Mouse (Mus musculus) A20 (cell line): ENCODE results near the gene Ccdc125.

Source experiments
- DNase-seq: peaks from one replicate; pipeline ENCODE4 v3.0.0-alpha.2; 2011; ENCODE audit warnings: low read depth, low spot score

The Ccdc125 gene

DNA sequence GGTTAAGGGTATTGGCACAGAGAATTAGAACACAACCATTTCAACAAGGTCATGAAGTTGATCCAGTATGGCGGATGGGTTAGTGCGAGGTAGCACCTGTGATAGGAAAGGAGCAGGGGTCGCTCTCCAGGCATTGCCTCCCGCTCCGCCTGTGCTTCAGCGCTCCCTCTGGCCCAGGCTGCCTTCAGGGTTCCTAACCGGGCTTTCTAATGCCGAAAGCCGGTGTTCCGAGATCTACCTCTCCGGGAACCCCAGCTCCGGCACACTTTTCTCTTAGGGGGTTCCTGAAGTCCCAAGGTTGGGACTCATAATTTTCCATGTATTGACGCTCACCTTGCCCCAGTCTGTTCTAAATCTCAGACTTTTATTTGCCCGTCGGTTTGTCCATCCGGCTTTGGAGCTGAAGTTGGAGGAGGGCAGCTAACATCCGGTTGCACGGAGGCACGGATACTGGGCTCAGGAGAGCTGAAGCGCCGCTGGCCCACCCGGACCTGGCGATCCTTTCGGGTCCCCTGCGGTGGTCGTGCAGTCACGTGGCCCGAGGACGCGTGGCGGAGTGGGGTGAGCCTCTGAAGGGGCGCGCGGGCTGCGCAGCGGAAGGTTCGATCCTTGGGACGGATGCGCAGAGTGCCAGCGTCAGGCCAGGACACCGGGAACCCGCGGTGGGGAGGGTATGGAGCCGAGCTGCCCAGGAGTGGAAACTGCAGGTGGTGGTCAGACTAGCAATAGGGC, at the start of gene Ccdc125:
Ccdc125 (plus strand) TSS at position 427 of the 732 bp plus-strand sequence.
- DNase-seq, result no peak

DNA sequence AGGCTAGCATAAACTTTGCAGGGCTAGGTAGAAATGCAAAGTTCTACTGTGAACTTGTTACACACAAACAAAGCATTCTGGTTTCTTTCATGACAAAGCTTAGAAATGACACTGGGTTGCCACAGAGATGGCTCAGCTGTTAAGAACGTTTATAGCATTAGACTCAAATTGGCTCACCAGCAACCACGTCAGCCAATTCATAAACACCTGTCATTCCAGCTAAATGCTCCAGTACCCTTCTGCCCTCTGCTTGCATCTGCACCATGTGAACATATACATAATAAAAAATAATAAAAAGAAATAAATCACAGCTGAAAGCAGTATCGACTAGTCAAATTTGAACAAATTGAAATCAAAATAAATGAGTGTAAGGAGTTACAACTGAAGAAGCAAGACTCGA, 47.3 kb upstream of the Ccdc125 start:
- DNase-seq, result no peak

DNA sequence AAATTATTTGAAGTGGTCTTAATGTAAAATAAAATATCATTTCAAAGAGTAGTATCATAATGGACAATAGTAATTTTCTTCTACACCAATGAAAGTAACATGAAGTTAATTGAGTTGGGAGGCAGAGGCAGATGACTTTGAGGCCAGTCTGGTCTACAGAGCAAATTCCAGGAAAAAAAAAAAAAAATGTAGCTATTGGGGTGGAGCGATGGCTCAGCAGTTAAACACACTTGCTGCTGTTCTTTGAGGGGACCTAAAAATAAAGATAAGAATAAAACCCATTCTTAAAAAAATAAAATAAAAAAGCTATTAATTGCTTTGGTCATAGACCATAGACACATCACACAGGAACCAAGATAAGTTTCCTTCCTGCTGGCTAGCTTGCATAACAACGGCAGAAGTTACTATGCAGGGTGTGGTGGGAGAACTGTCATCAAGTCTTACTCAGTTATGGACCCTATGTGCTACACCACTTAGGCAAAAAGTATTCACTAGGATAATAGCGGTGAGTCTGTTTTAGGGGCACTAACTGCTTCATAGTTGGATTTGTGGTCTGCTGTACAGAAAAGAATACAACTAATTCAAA, 35.3 kb upstream of the Ccdc125 start:
- DNase-seq, result no peak

DNA sequence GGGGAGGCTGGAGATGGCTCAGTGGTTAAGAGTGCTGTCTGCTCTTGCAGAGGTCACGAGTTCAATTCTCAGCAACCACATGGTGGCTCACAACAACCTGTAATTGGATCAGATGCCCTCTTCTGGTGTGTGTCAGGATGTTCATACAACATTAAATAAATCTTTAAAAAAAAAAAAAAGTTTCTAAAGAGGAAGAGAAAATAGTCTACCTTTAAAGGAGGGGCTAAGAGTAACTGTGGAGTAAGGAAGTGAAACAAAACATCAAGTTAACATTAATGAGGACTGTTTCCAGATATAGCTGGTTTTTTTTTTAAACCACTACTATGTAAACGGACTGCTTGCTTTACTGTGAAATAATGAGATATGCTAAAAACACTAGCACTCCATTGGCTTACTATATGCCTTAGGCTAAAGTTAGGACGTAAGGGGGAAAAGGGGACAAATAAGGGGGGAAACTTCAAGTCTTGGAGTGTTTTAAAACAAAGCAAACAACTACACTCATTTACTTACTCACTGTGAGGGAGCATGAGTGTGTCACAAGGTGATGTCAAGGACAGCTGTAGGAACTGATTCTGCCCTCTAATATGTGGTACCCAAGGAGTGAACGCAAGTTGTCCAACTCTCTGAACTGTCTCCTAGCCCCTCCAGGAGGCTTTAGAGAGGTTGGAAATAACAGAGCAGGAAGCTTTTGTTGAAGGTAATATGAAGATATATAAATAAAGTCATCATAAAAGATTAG, 26.9 kb upstream of the Ccdc125 start:
- peak; percentile 86 for DNase-seq

DNA sequence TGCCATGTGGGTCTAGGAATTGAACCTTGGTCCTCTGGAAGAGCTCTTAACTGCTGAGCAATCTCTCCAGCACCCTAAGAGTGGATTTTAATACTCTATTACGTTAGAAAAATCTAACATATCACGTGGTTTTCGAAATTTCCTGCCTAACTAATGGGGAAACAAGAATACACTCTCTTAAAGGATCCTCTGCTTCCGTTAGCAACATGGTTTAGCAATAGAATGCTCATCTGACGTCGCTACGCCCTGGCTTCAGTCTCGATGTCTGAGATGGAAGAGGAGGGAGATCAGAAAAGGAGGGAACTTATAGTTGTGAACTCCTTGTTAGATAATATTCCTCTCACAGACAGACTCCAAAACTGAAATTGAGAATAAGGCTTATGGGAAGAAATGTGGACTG, 21.3 kb upstream of the Ccdc125 start:
- DNase-seq, result no peak

DNA sequence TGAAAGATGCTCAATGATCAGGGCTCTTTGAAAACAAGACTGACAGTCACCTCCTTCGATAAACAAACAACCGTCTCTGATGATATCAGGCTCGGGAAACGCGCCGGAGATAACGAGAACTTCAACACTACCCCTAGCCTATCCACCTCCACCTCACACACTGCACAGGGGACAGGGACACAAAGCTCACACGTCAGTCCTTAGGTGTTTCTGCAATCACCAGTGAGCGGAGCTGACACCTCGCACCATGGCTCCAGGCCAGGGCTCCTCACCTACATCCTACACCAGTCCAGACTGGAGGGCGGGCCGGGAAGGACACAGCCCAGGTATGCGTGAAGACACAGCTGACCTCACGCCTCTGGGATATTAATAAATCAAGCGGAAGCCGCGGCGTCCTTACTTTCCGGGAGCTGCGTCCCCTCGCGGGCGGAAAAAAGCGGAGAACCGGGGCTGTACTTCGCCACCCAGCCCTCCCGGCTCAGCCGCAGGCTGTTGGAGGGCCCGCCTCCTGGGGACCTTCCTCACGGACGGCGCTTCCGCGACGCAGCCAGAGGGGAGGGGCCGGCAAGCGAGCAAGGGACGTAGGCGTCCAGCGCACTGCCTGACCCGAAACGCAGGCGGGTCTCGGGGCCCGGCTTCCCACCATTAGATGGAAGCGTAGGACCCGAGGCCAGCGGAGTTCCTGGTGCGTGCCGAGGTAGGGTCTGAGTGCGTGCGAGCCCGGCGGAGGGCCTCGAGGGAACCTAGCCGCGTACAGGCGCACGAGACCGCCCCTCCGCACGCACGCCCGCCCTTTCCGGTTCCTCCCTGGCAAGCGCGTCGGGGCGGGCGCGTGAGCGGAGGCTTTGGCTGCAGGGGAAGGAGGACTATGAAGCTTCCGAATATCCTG, 18.7 kb upstream of the Ccdc125 start, which contains the start of the genes Ak6 and Rad17:
Ak6 (plus strand) TSS at position 430 of the 889 bp plus-strand sequence.
Rad17 (minus strand) TSS at position 502 of the 889 bp plus-strand sequence.
- peak; percentile 98 for DNase-seq

DNA sequence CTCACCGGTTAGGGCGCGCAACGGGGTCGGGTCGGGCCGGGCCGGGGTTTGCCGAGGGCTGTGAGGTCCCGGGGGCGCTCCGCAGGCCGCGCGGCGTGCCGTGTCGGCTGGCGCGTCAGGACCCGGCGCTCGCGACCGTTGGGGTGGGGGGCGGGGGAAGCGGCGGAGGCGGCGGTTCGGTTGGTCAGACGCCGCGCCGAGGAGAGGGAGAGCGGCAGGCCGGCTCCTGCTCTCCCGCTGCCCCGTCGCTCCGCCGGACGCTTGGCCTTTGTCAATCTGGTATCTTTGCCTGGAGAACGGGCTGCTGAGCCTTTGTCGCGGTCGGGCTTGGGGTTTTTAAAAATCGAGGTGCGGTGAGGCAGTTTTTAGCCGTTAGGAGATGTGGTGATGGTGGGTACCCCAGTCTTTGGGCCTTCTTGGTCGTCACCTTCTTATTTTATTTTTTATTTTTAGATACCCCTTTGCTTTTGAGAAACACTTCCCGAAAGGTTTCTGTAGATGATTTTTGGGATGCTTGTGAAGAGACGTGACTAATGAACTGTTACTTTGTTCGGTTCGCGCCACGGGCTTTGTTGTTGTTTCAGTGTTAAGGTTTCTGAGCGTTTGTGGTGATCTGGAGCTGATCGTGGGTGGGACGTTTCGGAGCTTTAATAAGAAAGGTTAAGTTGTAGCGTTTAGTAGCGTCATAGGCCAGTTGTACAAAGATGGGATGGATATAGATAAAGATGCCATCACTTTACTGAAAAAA, 17.9 kb upstream of the Ccdc125 start, which contains the start of gene Taf9:
Taf9 (plus strand) TSS at position 141 of the 748 bp plus-strand sequence.
- DNase-seq, result no peak

DNA sequence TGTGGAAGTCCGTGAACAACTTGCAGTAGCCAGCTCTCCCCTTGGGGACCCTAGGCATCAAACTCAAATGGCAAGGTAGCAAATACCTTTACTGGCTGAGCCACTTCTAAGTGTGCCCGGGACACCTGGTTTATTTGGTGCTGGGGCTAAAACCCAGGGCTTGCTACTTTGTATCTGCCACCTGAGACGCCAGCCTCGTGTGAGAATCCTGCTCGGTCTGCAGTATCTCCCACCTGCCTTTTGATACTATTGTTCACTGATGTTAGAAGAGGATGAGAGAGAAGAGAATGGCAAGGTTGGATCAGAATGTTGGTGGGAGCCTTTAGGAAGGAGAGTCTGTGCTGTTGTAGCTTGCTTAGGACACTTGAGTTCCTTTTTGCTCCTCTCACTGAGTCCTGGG, 11.4 kb upstream of the Ccdc125 start:
- DNase-seq, result no peak

DNA sequence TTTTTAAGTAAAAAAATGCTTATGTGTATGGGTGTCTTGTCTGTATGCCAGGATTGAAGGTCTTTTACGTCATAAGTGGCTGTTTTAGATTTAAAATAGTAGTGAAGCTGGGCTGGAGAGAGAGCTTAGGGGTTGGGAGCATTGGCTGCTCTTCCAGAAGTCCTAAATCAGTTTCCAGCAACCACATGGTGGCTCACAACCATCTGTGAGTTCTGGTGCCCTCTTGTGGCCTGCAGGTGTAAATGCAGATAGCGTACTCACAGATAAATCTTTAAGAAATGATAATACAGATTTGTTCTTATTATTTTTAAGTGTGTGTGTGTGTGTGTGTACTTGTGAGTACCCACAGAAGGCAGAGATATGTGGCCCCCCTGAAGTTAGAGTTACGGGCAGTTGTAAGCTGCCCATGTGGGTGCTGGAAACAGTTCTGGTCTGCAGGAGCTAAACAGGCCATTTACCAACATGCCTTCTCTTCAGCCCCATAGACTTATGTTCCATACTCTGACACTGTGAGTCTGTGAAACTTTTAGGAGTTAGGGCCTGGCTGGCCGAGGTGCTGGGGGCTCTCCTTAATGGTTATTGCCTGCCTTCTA, 9.6 kb upstream of the Ccdc125 start:
- peak; percentile 72 for DNase-seq

DNA sequence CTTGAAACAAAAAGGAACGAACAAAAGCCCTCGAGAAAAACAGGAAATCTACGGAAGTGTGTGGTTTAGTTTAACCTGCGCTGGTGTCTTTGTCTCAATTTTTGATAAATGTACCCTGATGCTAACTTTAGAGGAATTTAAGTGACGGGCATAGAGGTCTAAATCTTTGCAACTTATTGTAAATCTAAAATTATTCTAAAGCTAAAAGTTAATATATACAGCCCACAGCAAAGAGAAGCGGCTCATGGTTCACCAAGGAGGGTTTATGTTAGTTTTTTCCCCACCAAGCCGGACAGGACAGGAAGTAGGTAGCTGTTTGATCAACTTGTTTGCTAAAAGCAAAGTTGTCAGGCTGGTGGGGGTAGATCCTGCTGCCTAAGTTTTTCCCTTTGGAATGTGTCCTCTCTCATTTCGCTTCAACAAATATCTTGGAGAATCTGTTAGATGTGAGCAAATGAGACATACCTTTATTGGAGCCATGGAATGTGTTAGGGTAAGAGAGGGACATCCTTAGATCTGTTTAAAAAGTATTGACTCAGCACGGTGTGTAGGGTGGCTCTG, 744 bp downstream of the Ccdc125 start:
- DNase-seq, result no peak

DNA sequence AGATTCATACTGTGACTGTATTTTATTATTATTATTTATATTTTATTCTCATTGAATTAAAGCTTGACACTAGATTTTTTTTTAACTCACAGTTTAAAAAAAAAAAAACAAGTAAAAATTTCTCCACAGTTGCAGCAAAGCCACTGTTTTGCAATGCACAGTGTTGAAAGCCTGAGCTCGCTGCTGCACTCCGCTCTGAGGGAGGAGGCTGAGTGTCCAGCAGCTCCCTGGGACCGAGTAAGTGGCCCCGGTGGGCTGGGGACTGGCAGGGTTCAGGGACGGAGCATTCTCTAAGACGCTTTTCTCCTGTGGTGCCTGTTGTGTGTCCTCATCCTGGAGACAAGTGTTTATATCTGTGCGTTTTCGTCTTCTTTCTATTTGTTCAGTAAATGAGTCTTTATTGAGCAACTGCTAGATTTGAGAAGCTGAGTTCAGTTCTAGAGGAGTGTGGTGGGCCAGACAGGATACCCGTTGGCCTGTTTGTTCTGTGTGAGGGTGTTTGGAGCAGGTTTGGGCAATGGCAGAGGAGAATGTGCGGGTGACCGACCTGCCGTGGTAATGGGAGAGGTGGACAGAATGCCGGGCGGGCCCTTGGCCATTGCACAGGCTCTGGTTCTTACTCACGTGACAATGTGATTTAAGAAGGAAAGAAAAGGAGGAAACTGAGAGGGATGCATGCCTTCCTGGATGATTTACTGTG, 6.6 kb downstream of the Ccdc125 start:
- DNase-seq, result no peak

DNA sequence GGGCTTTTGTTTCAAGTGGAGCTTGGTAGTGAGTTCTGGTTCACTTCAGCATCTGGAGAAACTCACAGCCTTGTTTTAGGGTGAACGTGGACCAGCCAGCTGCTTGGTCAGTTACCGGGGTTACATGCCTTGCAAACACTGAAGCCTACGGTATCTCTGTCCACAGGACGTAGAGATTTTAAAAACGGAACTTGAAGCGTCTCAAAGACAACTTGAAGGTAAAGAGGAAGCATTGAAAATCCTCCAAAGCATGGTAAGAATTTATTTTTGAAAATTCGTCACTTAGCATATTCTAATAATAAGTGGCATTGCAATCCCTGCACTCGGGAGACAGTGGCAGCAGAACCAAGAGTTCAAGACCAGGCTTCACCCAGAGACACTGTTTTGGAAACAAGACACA, 12.1 kb downstream of the Ccdc125 start:
- no peak for DNase-seq

DNA sequence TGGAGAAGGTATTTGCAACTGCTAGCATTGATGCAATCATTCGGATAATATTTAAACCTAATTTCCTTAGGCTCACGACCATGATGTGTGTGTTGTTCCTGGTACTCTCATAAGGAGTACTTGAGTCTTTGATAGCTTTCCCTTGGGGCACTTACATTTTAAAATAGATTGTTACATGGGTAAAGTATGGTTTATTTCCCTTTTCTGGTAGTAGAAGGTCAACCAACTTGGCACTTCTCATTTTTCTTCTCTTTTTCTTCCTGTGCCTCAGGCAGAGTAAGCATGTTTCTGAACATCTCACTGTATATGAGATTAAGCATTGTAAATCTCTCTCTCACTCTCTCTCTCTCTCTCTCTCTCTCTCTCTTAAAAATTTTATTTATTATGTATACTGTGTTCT, 13.3 kb downstream of the Ccdc125 start:
- peak; percentile 49 for DNase-seq

DNA sequence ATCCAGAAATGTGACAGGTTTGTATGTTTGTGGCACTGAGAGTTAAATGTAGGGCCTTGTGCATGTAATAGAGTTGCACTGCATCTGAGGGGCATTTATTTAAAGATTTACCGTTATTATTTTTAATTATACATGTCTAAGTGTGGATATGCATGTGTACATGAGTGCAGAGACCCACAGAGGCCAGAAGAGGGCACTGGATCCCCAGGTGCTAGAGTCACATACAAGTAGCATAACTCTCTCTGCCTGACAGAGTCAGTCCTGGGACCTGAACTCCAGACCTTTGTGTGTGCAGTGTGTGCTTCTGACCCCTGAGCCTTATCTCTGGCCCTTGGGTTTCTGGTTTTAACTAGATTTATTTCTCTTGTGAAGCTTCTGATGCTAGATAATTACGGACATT, 14.8 kb downstream of the Ccdc125 start:
- peak; percentile 62 for DNase-seq

DNA sequence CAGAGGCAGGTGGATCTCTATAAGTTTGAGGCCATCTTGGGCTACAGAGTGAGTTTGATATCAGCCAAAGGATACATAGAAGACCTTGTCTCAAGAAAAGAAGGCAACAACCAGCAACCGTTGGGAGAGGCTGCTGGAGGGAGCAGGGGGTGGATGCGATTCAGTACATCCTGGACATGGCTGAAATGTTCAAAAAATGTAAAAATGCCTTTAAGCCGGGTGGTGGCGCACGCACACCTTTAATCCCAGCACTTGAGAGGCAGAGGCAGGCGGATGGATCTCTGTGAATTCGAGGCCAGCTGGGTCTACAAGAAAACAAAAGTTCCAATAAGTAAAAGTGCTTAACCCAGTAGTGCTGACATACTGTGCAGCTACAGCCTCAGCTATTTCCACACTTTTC, 18.0 kb downstream of the Ccdc125 start:
- peak; percentile 46 for DNase-seq

DNA sequence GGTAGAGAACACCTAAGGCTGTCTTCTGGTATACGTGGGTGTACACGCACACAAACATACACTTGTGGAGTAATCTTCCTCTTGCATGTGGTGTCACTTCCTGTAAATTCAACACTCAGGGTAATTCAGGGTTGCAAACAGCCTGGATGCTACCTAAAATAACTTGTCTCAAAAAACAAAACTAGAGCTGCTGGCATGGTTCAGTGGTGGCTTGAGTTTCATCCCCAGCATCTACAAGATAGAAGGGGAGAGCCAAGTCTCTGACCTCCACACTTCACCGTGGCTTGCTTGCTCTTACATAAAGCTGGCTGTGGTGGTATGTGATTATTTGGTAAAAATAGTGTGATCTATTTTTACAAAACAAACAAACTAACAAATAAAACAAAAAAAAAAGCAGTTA, 28.0 kb downstream of the Ccdc125 start:
- no peak for DNase-seq

DNA sequence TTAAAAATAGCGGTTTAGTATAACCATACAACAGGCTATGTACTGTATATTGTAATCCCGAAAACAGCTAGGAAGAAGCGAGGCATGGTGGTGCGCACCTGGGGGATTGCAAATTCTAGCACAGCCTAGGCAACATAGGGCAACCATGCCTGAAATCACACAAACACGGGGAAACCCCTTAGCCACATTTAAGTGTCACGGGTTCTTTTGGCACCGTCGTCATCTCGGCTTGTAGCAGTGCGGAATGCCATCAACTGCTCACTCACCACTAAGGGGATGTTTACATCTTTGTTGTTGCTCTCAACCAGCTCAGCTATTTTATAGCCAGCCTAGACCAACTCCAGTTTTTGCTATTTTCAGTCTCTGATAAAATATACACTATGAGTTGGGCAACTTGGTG, 29.3 kb downstream of the Ccdc125 start:
- no peak for DNase-seq

DNA sequence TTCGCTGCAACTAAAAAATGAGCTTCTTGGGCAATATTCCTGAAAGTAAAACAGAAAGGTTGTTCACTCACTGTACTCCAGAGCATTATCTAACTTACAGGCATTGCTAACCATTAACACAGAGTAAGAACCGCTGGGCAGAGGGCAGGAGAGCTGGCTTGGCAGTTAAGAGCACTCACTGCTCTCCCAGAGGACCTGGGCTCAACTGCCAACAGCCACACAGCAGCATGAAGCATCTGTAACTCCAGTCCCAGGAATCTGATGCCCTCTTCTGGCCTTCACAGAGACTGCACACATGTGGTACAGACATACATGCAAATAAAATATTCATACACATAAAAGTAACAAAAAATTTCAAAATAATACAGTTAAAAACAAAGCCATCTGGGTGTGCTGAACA, 34.0 kb downstream of the Ccdc125 start:
- peak; percentile 26 for DNase-seq

DNA sequence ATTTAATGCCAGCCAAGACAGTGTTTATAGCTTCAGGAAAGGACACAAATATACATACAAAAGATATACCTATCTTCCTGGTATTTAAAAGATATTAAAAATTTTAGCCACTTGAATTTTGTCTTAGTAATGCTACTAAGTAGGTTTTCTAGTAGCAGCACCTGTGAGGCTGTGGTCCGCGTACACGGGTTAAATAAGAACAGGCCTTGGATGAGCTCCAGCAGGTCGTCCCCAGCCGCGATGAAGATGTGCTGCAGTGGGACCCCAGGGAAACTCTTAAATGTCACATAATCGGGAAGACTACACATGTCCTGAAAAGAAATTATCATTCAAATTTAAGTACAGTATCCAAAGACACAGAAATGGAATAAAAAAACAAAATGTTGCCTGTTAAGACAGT, 36.7 kb downstream of the Ccdc125 start:
- no peak for DNase-seq
